Mouse (Mus musculus) forebrain, embryonic 14.5 days (tissue): ENCODE results near the gene Edil3. TPM values are rescaled to one million over a fixed set of nuclear protein-coding genes. Genes with fewer than 3 reads are reported as not detected.
A peak's percentile ranks its signal among the peaks of the same experiment; 100 is the strongest.

ENCODE experiments used
- ATAC-seq: fragments of 200-750 bp; cut with Nextera tagmentation; 2 replicates; pipeline ENCODE4 v1.8.0; 2017; ENCODE audit warnings: mild to moderate bottlenecking, moderate library complexity
- DNase-seq: peaks from one replicate; pipeline ENCODE4 v3.0.0-alpha.2; 2015; ENCODE audit warnings: low spot score
- H3K27ac ChIP-seq: fragments of 300-500 bp; sonication (generic); 2 replicates; pipeline ENCODE4 v1.5.1; 2014; ENCODE audit warnings: low read depth, mild to moderate bottlenecking, control low read depth, low read length, moderate library complexity
- H3K27me3 ChIP-seq: fragments of 300-500 bp; sonication (generic); replicated peaks from 2 replicates; pipeline ENCODE4 v1.6.1; 2014; ENCODE audit warnings: low read length, control low read depth, mixed read lengths; ENCODE audit not compliant: control insufficient read depth, insufficient read depth
- H3K36me3 ChIP-seq: fragments of 300-500 bp; sonication (generic); 2 replicates; pipeline ENCODE4 v1.6.1; 2014; ENCODE audit warnings: low read length, control low read depth; ENCODE audit not compliant: control insufficient read depth, insufficient read depth
- H3K4me1 ChIP-seq: fragments of 300-500 bp; sonication (generic); 2 replicates; pipeline ENCODE4 v1.6.1; 2014; ENCODE audit warnings: antibody characterized with exemption, low read length, control low read depth; ENCODE audit not compliant: control insufficient read depth, insufficient read depth
- H3K4me2 ChIP-seq: fragments of 300-500 bp; sonication (generic); 2 replicates; pipeline ENCODE4 v1.6.1; 2014; ENCODE audit warnings: mild to moderate bottlenecking, control low read depth, low read length
- H3K4me3 ChIP-seq: fragments of 300-500 bp; sonication (generic); 2 replicates; pipeline ENCODE4 v1.5.1; 2014; ENCODE audit warnings: low read depth, low read length, control low read depth
- H3K9ac ChIP-seq: fragments of 300-500 bp; sonication (generic); 2 replicates; pipeline ENCODE4 v1.6.1; 2014; ENCODE audit warnings: mild to moderate bottlenecking, low read length, control low read depth, moderate library complexity
- H3K9me3 ChIP-seq: fragments of 300-500 bp; sonication (generic); replicated peaks from 2 replicates; pipeline ENCODE4 v1.6.1; 2016; ENCODE audit warnings: low read length, control low read depth, mixed read lengths; ENCODE audit not compliant: control insufficient read depth
- WGBS: fragments of 180-500 bp; shearing (Covaris S2); extraction: QIAGEN DNeasy Blood & Tissue Kit; methylation state at CpG from one replicate; pipeline ENCODE4 v1.1.7; 2014; 5-methylcytosine and 5-hydroxymethylcytosine counted together
- polyA plus RNA-seq: library from polyadenylated mRNA; unstranded; fragments of >200 nt; fragmentation: Nextera tagmentation; extraction: Ambion mirVana; gene quantifications from 2 replicates; pipeline ENCODE4 v1.2.1, GENCODE M21; 2014

Edil3 gene
- polyA plus RNA-seq, 1 experiment from 2014 or later = 38.5 TPM

DNA sequence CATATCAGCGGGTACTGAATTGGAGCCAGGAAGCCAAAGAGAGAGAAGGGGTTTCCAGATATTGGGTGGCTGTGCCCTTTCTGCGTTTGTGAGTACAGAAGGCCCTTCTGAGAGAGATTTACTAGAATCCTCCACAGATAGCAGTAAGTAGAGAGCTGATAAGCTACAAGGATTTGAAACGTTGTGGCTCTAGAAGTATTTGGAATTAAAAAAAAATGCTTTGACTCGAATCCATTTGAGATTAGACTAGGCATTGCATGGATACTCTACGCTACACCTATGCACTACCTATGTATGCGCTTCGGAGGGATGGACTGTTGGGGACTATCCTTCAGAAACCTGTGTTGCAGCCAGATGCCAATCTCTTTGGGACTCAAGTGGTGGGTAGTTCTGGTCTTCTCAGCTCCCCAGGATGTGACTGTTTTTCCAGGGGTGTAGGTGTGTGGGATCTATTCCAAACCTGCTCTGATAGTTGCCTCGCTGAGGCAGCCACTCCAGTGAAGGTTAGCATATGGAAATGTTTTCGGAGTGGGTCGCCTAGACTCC, 1.8 kb downstream of the Edil3 start:
- Histone ChIP-seq H3K4me1 (0 out of 2 replicates have a peak, but pooled peaks cover 6% of the 10 kb centered on the region), H3K27ac (peak overlapping the region; percentile 66; the same call in 1 of the 2 replicates), H3K4me2 (peak overlapping the region; percentile 80), H3K9me3 (no peaks in the 10 kb centered on the region), H3K36me3 (no peaks in the 10 kb centered on the region), H3K4me3 (peak overlapping the region; percentile 60), H3K9ac (peak overlapping the region; percentile 86), H3K27me3 (no peaks in the 10 kb centered on the region)
- WGBS = 12% methylated on average over 10 of the region's 10 CpGs
- ATAC-seq (peak; percentile 6; the same call in 1 of the 2 replicates), DNase-seq (peak; percentile 36)

DNA sequence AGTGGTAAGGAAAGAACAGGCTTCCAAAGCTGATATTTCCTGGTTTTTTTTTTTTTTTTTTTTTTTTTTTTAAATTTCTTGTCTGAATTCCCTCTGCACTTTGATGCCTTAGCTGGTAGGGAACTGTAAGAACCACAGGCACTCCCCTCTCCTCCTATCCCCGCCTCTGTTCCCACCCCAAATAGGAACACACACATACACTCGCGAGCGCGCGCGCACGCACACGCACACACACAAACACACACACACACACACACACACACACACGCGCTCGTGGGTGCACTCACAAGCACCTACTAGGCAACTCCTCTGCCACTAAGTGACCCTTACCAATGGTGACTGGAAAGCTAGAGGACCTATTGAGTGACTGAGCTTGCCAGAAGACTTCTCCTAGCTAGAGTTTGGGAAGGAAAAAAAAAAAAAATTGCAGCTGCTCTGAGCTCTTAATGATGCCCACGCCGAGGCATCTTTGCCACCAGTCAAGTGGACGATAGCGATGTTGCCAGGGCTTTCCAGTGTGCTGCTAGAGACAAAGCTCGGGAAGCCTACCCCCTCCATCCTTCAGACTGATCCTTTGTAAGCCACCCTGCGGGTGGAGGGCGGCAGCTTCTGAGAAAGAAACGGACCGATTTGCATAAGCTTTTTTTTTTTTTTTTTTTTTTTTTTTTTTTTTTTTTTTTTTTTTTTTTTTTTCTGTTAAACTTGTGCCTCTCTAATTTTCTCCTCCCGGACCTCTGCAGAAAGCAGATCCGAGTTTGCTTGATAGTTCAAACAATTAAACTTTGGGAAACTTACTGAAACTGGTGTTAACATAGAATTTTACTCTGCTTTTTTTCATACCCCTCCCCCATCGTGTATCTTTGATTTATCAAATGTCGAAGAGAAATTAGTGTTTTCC, 2.5 kb downstream of the Edil3 start:
- WGBS = under 1% methylated on average over 25 of the region's 25 CpGs
- DNase-seq = peak; percentile 90
- Histone ChIP-seq H3K4me3 (peak overlapping the region; percentile 60), H3K9me3 (no peaks in the 10 kb centered on the region), H3K27me3 (no peaks in the 10 kb centered on the region), H3K9ac (peak overlapping the region; percentile 86), H3K4me1 (0 out of 2 replicates have a peak, but pooled peaks cover 6% of the 10 kb centered on the region), H3K4me2 (peak overlapping the region; percentile 80), H3K27ac (peak overlapping the region; percentile 70), H3K36me3 (no peaks in the 10 kb centered on the region)
- peak; percentile 72 for ATAC-seq

DNA sequence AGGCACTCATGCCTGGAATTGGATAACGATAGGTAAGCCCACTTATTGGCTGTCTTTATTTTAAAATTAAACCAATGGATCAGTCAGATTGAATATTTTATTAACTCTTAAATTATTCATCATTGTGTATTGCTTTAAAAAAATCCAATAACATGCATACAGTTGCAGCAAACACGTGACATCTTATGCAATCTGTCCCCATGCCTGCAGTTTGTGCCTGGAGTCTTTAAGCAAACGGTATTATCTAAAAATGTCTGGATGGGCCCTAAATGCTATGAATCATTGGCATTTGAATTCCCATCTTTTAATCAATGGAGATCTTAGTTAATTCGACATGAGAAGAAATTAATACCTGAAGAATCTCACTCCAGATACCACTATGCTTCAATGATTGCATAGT, 3.2 kb downstream of the Edil3 start:
- Histone ChIP-seq H3K36me3 (no peaks in the 10 kb centered on the region), H3K9ac (peak overlapping the region; percentile 86; the same call in 1 of the 2 replicates), H3K4me3 (peak overlapping the region; percentile 60), H3K4me2 (peak overlapping the region; percentile 80), H3K4me1 (0 out of 2 replicates have a peak, but pooled peaks cover 6% of the 10 kb centered on the region), H3K27me3 (no peaks in the 10 kb centered on the region), H3K27ac (no peak overlapping the region), H3K9me3 (no peaks in the 10 kb centered on the region)
- ATAC-seq (no peak), DNase-seq (peak; percentile 58)
- 8% methylated on average over 4 of the region's 4 CpGs for WGBS

DNA sequence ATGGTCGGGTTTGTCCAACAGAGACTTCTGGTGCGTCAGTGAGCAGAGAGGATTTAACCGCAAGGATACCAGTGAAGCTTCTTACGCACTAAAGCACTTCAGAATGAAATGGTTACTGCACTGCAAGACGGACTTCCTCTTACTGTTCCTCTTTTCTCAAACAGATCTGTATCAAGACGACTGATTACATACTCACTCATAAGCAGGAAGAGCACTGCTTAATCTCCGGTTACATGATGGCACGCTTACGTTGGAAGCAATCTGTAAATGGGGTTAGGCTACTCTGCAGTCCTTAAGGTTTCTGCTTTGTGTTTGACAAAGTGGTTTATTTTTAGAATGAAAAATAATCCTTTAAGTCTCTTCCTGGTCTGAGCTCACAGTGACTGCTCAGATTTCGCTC, 7.1 kb downstream of the Edil3 start:
- no peak overlapping the region for H3K4me3 ChIP-seq
- DNase-seq (peak; percentile 6), ATAC-seq (no peak)
- H3K9ac ChIP-seq = no peak overlapping the region
- H3K4me2 ChIP-seq = no peak overlapping the region
- H3K4me1 ChIP-seq = 0 out of 2 replicates have a peak, but pooled peaks cover 6% of the 10 kb centered on the region
- 75% methylated on average over 10 of the region's 10 CpGs for WGBS
- H3K9me3 ChIP-seq = no peaks in the 10 kb centered on the region
- no peak overlapping the region for H3K27ac ChIP-seq
- no peaks in the 10 kb centered on the region for H3K36me3 ChIP-seq
- no peaks in the 10 kb centered on the region for H3K27me3 ChIP-seq

DNA sequence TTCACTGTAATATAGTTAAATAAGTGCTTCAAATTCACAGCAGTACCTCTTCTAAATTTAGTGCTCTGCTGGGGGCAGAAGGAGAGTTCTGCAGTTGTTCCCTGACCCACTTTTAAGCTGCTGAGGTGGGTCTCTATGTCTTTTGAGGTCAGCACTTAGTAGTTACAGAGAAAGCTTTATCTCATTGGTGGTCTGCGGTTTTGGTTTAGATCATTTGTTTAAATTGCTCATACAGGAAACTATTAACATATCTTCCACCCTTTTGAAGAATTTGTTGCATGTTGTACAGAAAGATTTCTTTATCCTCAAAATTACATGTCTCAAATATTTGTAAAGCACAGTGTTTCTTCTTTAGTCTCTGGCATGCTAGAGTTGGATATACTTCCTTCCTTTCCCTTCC, 12.5 kb downstream of the Edil3 start:
- H3K4me3 ChIP-seq = no peak overlapping the region
- H3K9ac ChIP-seq = no peak overlapping the region
- no peaks in the 10 kb centered on the region for H3K36me3 ChIP-seq
- 97% methylated on average over 1 of the region's 1 CpGs for WGBS
- H3K27me3 ChIP-seq = no peaks in the 10 kb centered on the region
- H3K27ac ChIP-seq = no peak overlapping the region
- no peaks in the 10 kb centered on the region for H3K4me1 ChIP-seq
- no peaks in the 10 kb centered on the region for H3K9me3 ChIP-seq
- ATAC-seq (no peak), DNase-seq (no peak)
- H3K4me2 ChIP-seq = no peak overlapping the region

DNA sequence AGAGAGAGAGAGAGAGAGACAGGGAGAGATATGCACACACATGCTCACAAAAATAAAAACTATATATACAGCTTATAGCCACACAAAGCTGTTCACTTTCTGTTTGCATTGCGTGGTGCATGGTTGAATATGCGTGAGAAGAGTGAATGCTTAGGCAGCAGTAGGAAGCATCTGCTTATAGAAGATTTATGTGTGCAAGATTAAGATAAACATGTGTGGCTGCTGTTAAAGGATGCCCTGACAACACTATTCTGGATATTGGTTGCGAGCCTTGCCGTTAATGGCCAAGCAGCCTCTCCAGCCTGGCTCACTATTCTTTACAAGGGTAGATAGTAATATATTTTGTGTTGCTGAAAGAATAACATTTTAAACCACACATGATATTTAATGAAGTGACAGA, 28.5 kb downstream of the Edil3 start:
- no peak for ATAC-seq
- H3K9me3 ChIP-seq = no peaks in the 10 kb centered on the region
- no peaks in the 10 kb centered on the region for H3K36me3 ChIP-seq
- 88% methylated on average over 4 of the region's 4 CpGs for WGBS
- H3K4me1 ChIP-seq = no peaks in the 10 kb centered on the region
- no peaks in the 10 kb centered on the region for H3K27me3 ChIP-seq
- H3K4me2 ChIP-seq = no peak overlapping the region
- DNase-seq = no peak
- H3K27ac ChIP-seq = no peak overlapping the region
- H3K9ac ChIP-seq = no peak overlapping the region
- no peak overlapping the region for H3K4me3 ChIP-seq

DNA sequence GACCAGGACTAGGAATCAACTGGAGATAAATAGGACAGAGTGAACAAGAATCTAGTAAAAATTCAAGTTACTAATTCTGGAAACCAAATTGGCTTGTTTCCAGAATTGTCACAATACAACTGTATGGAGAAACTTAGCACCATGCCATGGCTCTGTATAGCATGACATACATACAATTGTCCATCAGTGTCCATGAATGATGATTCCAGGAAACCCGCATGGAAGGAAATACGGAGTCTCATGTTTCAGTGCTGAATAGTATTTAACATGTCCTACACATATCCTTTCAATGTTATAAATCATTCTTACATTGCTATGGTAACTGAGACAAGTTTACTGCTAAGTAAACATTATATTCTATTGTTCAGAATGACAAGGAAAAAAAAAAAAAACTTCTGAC, 58.7 kb downstream of the Edil3 start:
- WGBS = 85% methylated on average over 2 of the region's 2 CpGs
- ATAC-seq = no peak
- Histone ChIP-seq H3K9ac (no peak overlapping the region), H3K27ac (no peak overlapping the region), H3K4me2 (no peak overlapping the region), H3K9me3 (no peaks in the 10 kb centered on the region), H3K4me1 (no peaks in the 10 kb centered on the region), H3K27me3 (no peaks in the 10 kb centered on the region), H3K36me3 (no peaks in the 10 kb centered on the region), H3K4me3 (no peak overlapping the region)
- no peak for DNase-seq

DNA sequence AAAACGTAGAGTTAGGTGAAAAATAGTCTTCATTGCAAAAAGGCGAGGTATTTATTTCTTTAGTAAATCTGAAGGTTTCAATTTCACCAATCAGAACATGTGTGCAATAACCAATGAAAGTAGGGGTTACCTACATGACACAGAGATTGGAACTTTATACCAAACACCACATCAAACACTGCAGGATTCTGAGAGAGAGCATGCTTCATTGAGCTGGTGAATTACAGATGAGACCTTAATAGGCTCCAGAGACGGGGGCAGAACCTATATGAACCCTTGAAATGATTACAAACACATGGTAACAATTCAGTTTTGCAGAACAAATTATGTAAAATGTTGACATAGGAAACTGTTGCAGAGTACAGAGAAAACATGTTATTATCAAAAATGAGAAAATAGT, 69.5 kb downstream of the Edil3 start:
- Histone ChIP-seq H3K27ac (no peak overlapping the region), H3K4me3 (no peak overlapping the region), H3K9me3 (no peaks in the 10 kb centered on the region), H3K4me1 (no peaks in the 10 kb centered on the region), H3K9ac (no peak overlapping the region), H3K4me2 (no peak overlapping the region), H3K36me3 (no peaks in the 10 kb centered on the region), H3K27me3 (no peaks in the 10 kb centered on the region)
- WGBS = 77% methylated on average over 3 of the region's 3 CpGs
- no peak for ATAC-seq
- DNase-seq = no peak

DNA sequence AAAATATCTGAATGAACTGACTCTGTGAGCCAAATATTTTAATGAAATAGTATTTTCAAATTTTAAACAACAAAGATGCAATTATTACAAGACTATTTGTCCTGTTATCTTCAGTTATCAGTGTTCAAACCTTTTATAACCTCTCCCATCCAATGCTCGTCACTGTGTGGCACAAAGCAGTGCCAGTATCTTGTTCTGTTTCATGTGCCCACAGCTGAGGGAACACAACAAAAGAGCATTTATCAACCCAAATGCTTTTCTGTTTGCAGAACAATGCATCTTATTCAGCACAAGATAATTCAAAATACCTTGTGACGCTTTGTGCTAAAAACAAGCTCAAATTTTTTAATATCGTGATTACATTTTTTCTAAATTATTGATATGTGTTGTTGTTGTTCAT, 78.8 kb downstream of the Edil3 start:
- ATAC-seq (no peak), DNase-seq (no peak)
- no peak overlapping the region for H3K4me3 ChIP-seq
- H3K27me3 ChIP-seq = no peaks in the 10 kb centered on the region
- no peaks in the 10 kb centered on the region for H3K4me1 ChIP-seq
- no peaks in the 10 kb centered on the region for H3K9me3 ChIP-seq
- 89% methylated on average over 3 of the region's 3 CpGs for WGBS
- no peak overlapping the region for H3K27ac ChIP-seq
- no peak overlapping the region for H3K4me2 ChIP-seq
- no peak overlapping the region for H3K9ac ChIP-seq
- H3K36me3 ChIP-seq = no peaks in the 10 kb centered on the region
